Mouse (Mus musculus) stomach, embryonic 15.5 days (tissue): ENCODE measurements around the gene Glt28d2. TPM values are rescaled to one million over a fixed set of nuclear protein-coding genes. Genes with fewer than 3 reads are reported as not detected.

Experiments
- ATAC-seq: fragments of 200-750 bp; cut with Nextera tagmentation; 2 replicates; pipeline ENCODE4 v1.8.0; 2017; ENCODE audit warnings: low read depth, moderate number of reproducible peaks, moderate TSS enrichment; ENCODE audit not compliant: insufficient read depth, low FRiP score
- H3K27ac ChIP-seq: fragments of 300-500 bp; sonication (generic); 2 replicates; pipeline ENCODE4 v1.5.1; 2015; ENCODE audit warnings: mild to moderate bottlenecking, inconsistent platforms
- H3K27me3 ChIP-seq: fragments of 300-500 bp; sonication (generic); replicated peaks from 2 replicates; pipeline ENCODE4 v1.6.1; 2015; ENCODE audit warnings: inconsistent platforms
- H3K36me3 ChIP-seq: fragments of 300-500 bp; sonication (generic); 2 replicates; pipeline ENCODE4 v1.6.1; 2015; ENCODE audit warnings: inconsistent platforms
- H3K4me1 ChIP-seq: fragments of 300-500 bp; sonication (generic); 2 replicates; pipeline ENCODE4 v1.6.1; 2015; ENCODE audit warnings: inconsistent platforms
- H3K4me2 ChIP-seq: fragments of 300-500 bp; sonication (generic); 2 replicates; pipeline ENCODE4 v1.6.1; 2015; ENCODE audit warnings: mild to moderate bottlenecking, inconsistent platforms
- H3K4me3 ChIP-seq: fragments of 300-500 bp; sonication (generic); replicated peaks from 2 replicates; pipeline ENCODE4 v1.5.1; 2015; ENCODE audit warnings: inconsistent platforms
- H3K9ac ChIP-seq: fragments of 300-500 bp; sonication (generic); 2 replicates; pipeline ENCODE4 v1.6.1; 2015; ENCODE audit warnings: inconsistent platforms
- H3K9me3 ChIP-seq: fragments of 300-500 bp; sonication (generic); 2 replicates; pipeline ENCODE4 v1.6.1; 2016; ENCODE audit warnings: inconsistent platforms
- WGBS: fragments of 180-500 bp; shearing (Covaris S2); methylation state at CpG from one replicate; pipeline ENCODE4 v1.1.7; 2015; 5-methylcytosine and 5-hydroxymethylcytosine counted together
- polyA plus RNA-seq: library from polyadenylated mRNA; unstranded; fragments of >200 nt; fragmentation: Nextera tagmentation; extraction: Ambion mirVana; gene quantifications from 2 replicates; pipeline ENCODE4 v1.2.1, GENCODE M21; 2015

The Glt28d2 gene
- polyA plus RNA-seq, 1 experiment from 2014 or later, result 2.8 TPM

DNA sequence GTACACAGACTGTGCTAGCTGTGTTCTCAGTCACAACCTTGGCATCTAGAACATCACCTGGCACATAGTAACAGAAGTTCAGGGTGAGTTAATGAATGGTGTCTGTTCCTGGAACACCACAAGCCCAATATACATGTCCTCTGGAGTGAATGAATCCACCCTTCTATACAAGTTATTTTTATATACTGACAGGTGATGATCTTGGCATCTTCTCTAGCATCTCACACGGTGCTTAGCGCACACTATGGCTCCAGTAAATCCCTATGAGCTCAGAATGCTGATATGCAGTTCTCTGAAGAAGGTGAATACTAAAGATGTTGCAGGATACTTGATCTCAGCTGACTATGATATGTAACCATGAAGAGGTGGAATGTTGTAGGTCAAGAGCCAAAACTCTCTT is 24.4 kb downstream of the Glt28d2 start:
- H3K9ac ChIP-seq, result no peak overlapping the region
- no peaks in the 10 kb centered on the region for H3K4me1 ChIP-seq
- 89% methylated on average over 2 of the region's 2 CpGs for WGBS
- no peak overlapping the region for H3K4me2 ChIP-seq
- H3K4me3 ChIP-seq, result no peak overlapping the region
- no peaks in the 10 kb centered on the region for H3K36me3 ChIP-seq
- no peaks in the 10 kb centered on the region for H3K9me3 ChIP-seq
- H3K27ac ChIP-seq, result no peak overlapping the region
- H3K27me3 ChIP-seq, result no peaks in the 10 kb centered on the region
- ATAC-seq, result no peak

DNA sequence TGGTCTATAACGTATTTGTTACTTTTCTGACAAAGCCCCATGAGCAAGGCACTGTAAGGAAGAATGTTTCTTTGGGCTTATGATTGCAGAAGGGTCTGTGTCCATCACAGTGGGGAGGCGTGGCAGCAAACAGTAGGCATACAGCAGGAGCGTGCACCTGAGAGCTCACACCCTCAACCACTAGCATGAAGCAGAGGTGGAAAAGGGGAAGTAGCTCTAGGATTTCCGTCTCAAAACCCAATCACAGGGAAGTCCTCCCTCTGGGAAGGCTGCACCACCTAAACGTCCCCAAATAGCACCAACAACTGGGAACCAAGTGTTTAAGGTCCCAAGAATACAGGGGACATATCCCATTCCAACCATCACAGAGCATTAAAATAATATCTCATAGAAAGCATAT is 26.3 kb downstream of the Glt28d2 start:
- WGBS, result 77% methylated on average over 5 of the region's 5 CpGs
- no peaks in the 10 kb centered on the region for H3K9me3 ChIP-seq
- H3K27me3 ChIP-seq, result no peaks in the 10 kb centered on the region
- no peak for ATAC-seq
- no peak overlapping the region for H3K9ac ChIP-seq
- no peaks in the 10 kb centered on the region for H3K4me1 ChIP-seq
- H3K27ac ChIP-seq, result no peak overlapping the region
- no peaks in the 10 kb centered on the region for H3K36me3 ChIP-seq
- H3K4me3 ChIP-seq, result no peak overlapping the region
- H3K4me2 ChIP-seq, result no peak overlapping the region

DNA sequence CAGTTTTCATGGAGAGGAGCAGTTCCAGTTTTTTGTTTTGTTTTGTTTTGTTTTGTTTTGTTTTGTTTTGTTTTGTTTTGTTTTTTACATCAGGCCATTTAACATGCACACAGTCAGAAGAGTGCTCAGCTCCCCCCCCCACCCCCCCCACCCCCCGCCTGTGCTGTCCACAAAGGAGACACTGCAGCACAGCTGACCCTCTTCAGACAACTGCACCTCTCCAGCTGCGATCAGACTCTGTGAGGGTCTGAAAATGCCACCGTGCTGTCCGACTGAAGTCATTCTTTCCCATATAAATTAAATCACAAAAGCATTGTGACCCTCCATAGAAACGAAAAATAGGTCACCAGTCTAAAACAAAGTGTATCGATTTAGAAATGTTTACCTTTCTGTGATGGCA is 28.0 kb downstream of the Glt28d2 start:
- 72% methylated on average over 6 of the region's 6 CpGs for WGBS
- no peaks in the 10 kb centered on the region for H3K27me3 ChIP-seq
- H3K4me2 ChIP-seq, result no peak overlapping the region
- H3K36me3 ChIP-seq, result no peaks in the 10 kb centered on the region
- no peak overlapping the region for H3K9ac ChIP-seq
- H3K27ac ChIP-seq, result no peak overlapping the region
- H3K9me3 ChIP-seq, result no peaks in the 10 kb centered on the region
- no peak for ATAC-seq
- no peak overlapping the region for H3K4me3 ChIP-seq
- H3K4me1 ChIP-seq, result no peaks in the 10 kb centered on the region

DNA sequence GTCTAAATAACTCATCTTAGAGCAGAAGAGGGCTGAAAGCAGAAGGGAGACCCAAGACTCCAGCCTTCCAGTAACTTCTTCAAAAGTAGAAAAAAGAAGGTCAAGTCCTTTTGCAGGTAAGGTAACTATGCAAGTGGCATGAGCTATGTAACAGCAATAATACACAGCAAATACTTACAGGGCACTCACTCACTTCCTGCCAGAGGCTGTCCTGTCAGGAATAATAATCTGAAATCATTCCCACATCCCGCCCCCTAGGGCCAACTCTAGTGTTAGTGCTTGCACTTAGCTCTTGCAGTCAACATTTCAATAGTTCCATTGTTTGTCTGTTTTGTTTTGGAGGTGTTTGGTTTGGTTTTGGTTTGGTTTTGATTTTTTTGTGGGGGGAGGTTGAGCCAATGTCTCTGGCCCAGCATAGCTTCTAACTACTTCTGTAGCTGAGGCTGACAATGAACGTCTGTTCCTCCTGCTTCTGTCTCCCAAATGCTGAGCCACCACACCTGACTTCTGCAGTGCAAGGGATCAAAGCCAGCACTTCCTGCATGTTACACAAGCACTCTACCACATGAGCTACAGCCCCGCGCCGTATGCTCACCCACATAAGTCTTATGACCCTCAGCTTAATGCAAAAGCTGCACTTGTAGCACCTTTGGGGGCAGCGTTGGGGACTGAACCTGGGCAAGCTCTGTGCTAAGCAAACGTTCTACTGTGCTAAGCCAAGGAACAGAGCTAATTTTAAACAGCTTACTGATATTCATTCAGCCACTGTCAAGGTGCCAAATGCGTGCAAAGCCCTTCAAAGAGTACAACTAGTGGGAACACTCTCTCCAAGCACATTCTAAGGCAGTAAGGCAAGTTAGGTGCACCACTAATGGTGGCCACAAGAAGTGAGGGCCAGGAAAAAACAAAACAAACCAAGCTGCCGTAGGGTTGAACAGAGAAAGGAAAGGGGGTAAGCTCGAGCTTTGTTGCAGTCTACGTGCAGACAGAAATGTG is 28.9 kb downstream of the Glt28d2 start:
- no peak overlapping the region for H3K4me2 ChIP-seq
- no peak overlapping the region for H3K27ac ChIP-seq
- no peak overlapping the region for H3K4me3 ChIP-seq
- no peaks in the 10 kb centered on the region for H3K27me3 ChIP-seq
- no peaks in the 10 kb centered on the region for H3K4me1 ChIP-seq
- ATAC-seq, result peak; percentile 14; the same call in 1 of the 2 replicates
- no peaks in the 10 kb centered on the region for H3K36me3 ChIP-seq
- no peaks in the 10 kb centered on the region for H3K9me3 ChIP-seq
- H3K9ac ChIP-seq, result no peak overlapping the region
- 55% methylated on average over 11 of the region's 11 CpGs for WGBS

DNA sequence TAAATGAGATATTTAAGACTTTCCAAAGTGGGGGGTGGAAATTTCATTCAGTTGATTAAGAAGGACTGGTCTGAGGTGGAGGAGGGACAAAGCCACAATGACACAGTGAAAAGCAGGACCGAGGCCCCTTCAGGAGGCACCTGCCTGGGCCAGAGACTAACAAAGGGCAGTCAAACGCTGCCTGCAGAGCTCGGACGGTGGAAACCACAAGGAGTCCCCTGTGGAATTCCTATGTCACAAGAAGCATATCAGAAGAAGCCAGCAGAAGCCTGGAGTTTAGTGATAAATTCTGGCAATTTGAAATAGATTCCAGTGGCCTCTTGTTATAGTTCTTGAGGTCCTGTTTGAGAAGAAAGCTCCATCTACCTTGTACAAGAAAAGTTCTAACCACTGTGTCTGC is 30.2 kb downstream of the Glt28d2 start:
- no peak overlapping the region for H3K4me3 ChIP-seq
- H3K9ac ChIP-seq, result no peak overlapping the region
- WGBS, result 56% methylated on average over 4 of the region's 4 CpGs
- no peaks in the 10 kb centered on the region for H3K9me3 ChIP-seq
- H3K27ac ChIP-seq, result no peak overlapping the region
- no peak for ATAC-seq
- H3K36me3 ChIP-seq, result no peaks in the 10 kb centered on the region
- no peaks in the 10 kb centered on the region for H3K4me1 ChIP-seq
- H3K27me3 ChIP-seq, result no peaks in the 10 kb centered on the region
- no peak overlapping the region for H3K4me2 ChIP-seq

DNA sequence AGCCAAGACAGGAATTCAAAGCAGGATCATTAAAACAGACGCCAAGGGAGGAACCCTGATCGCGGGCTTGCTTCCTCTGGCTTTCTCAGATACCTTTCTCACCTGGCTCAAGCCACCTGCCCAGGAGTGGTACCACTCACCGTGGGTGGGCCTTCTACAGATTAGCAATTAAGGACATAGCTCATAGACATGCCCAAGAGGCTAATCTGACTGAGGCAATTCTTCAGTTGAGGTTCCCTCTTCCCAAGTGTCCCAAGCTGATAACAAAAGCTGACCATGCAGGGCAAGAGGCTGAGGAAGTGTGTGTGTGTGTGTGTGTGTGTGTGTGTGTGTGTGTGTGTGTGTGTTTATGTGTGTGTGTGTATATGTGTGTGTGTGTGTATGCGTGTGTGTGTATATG is 31.4 kb downstream of the Glt28d2 start:
- Histone ChIP-seq H3K4me3 (no peak overlapping the region), H3K27ac (no peak overlapping the region), H3K9me3 (no peaks in the 10 kb centered on the region), H3K9ac (no peak overlapping the region), H3K27me3 (no peaks in the 10 kb centered on the region), H3K4me2 (no peak overlapping the region), H3K4me1 (no peaks in the 10 kb centered on the region), H3K36me3 (no peaks in the 10 kb centered on the region)
- 84% methylated on average over 5 of the region's 5 CpGs for WGBS
- ATAC-seq, result no peak

DNA sequence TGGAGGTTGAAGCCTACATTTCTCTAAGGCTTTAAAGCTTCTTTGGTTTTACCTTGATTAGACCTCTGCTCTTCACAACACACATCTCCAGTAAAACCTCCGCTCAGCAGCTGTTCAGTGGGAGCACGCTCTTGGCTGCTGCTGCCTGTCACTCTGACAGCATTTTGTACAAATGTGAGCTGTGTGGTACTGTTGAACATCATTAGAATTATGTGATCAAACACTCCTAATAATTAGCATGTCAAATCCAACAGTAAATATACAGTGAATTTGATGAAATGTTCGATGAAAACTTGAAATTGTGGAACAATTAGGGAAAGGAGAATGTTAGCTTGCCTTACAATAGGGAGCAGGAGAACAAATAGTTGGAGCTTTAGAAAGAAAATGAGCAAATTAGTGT is 32.3 kb downstream of the Glt28d2 start:
- H3K9ac ChIP-seq, result no peak overlapping the region
- no peaks in the 10 kb centered on the region for H3K36me3 ChIP-seq
- H3K27me3 ChIP-seq, result no peaks in the 10 kb centered on the region
- no peaks in the 10 kb centered on the region for H3K9me3 ChIP-seq
- H3K4me1 ChIP-seq, result no peaks in the 10 kb centered on the region
- no peak overlapping the region for H3K27ac ChIP-seq
- no peak overlapping the region for H3K4me2 ChIP-seq
- no peak overlapping the region for H3K4me3 ChIP-seq
- 81% methylated on average over 3 of the region's 3 CpGs for WGBS
- ATAC-seq, result no peak

DNA sequence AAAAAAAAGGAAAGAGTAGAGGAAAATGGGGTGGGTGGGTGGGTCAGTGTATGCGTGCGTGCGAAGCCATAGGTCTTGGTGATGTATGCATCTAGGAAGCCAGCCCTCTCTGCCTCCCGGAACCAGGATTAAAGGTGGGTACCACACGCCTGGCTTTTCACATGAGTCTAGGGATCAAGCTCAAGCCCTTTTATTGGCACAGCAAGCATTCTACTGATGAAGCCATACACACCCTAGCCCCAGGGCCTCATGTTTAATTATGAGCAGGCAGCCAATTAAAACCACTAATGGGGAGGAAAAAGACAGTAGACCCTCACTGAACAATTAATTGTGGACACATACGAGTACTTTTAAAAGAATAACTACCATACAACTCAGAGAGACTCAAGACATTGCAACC is 33.2 kb downstream of the Glt28d2 start:
- ATAC-seq, result no peak
- WGBS, result 91% methylated on average over 6 of the region's 6 CpGs

DNA sequence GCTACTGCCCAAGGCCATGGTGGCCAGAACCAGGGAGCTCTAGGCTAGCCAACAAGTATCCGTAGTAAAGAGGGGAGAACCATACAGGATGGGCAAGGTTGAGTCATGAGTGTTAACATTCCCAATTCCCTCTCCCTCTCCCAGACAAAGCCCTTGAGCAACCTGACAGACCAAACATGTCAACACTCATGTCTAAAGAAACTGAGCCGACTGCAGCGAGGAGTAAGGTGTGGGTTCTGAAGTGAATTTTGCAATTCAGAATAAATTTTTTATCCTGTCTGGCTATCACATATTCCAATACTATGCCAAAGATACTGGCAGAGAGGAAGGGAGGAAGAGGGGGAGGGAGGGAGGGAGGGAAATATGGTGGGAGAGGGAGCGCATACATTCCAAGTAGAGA is 33.6 kb downstream of the Glt28d2 start:
- Histone ChIP-seq H3K36me3 (no peaks in the 10 kb centered on the region), H3K9ac (no peak overlapping the region), H3K9me3 (no peaks in the 10 kb centered on the region), H3K4me1 (no peaks in the 10 kb centered on the region), H3K4me2 (no peak overlapping the region), H3K4me3 (no peak overlapping the region), H3K27me3 (no peaks in the 10 kb centered on the region), H3K27ac (no peak overlapping the region)
- no peak for ATAC-seq
- WGBS, result 79% methylated on average over 3 of the region's 4 CpGs

More for the DNA sequence above, 33.2 kb downstream of the Glt28d2 start:
- Histone ChIP-seq H3K4me1 (no peaks in the 10 kb centered on the region), H3K9ac (no peak overlapping the region), H3K36me3 (no peaks in the 10 kb centered on the region), H3K4me3 (no peak overlapping the region), H3K27ac (no peak overlapping the region), H3K27me3 (no peaks in the 10 kb centered on the region), H3K9me3 (no peaks in the 10 kb centered on the region), H3K4me2 (no peak overlapping the region)

DNA sequence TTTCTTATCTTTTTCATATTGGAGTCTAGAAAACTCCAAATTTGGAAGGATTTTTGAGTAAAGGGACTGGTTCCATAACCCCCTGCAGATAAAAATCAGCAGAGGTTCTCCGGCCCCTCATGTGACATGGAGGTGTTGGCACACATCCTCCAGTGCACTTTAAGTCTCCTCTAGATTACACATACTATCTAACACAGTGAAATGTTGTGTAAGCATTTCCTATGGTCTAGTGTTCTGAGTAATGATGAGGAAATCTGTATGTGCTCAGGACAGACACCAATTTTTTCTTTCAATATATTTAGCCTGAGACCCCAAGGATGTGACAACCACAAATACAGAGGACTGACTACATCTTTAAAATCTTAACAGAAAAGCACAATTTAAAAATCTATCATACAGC is 37.2 kb downstream of the Glt28d2 start:
- H3K27ac ChIP-seq, result no peak overlapping the region
- no peaks in the 10 kb centered on the region for H3K36me3 ChIP-seq
- no peak overlapping the region for H3K4me2 ChIP-seq
- H3K4me1 ChIP-seq, result no peaks in the 10 kb centered on the region
- 75% methylated on average over 1 of the region's 1 CpGs for WGBS
- no peaks in the 10 kb centered on the region for H3K9me3 ChIP-seq
- no peak overlapping the region for H3K9ac ChIP-seq
- H3K27me3 ChIP-seq, result no peaks in the 10 kb centered on the region
- no peak for ATAC-seq
- no peak overlapping the region for H3K4me3 ChIP-seq

DNA sequence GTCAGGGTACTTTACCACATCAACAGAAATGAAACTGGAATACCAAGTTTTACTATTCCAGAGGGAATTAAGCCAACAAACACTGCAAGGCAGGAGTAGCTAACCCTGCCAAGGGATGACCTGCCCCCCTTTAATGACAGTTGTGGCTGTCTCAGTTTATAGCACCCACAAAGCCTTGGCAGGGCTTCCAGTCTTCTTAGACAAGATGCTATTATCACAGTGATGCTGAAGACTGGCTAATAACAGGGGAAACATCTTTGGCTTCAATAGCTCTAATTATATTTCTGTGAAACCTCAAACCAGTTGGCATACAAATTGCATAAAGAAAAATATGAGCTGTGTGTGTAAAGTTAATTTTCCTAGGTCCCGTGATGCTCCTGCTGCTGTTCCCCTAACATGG is 41.0 kb downstream of the Glt28d2 start:
- Histone ChIP-seq H3K4me2 (no peak overlapping the region), H3K9ac (no peak overlapping the region), H3K4me1 (0 out of 2 replicates have a peak, but pooled peaks cover 4% of the 10 kb centered on the region), H3K9me3 (no peaks in the 10 kb centered on the region), H3K36me3 (no peaks in the 10 kb centered on the region), H3K4me3 (no peak overlapping the region), H3K27ac (no peak overlapping the region), H3K27me3 (no peaks in the 10 kb centered on the region)
- 86% methylated on average over 1 of the region's 1 CpGs for WGBS
- no peak for ATAC-seq

DNA sequence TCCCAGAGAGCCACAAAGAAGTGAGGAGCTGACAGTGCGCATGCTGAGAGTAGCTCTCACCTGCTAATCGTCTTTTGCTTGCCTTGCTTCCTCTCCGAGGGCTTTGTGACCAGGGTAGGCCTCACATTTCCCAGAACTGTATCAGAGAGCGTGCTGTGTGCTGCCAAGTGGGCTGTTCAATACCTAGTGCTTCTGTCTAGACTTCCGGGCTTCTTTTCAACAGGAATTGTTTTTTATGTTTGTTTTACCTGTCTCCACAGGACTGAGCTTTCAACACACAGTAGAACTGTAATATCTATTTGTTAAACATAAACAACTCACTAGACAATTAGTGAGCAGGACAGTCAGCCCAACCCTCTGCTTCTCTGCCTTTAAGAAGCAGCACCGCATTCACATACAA is 42.0 kb downstream of the Glt28d2 start:
- H3K4me1 ChIP-seq, result 0 out of 2 replicates have a peak, but pooled peaks cover 4% of the 10 kb centered on the region
- 65% methylated on average over 6 of the region's 6 CpGs for WGBS
- H3K4me3 ChIP-seq, result no peak overlapping the region
- H3K4me2 ChIP-seq, result no peak overlapping the region
- no peaks in the 10 kb centered on the region for H3K27me3 ChIP-seq
- no peak overlapping the region for H3K27ac ChIP-seq
- H3K36me3 ChIP-seq, result no peaks in the 10 kb centered on the region
- no peak overlapping the region for H3K9ac ChIP-seq
- ATAC-seq, result no peak
- no peaks in the 10 kb centered on the region for H3K9me3 ChIP-seq
